In genomic region chr4:138330264-138330671, GRCm38 (mm10) we compare ENCODE assay signal across 13 mouse cellular contexts. TPM values are rescaled to one million over a fixed set of nuclear protein-coding genes. Genes with fewer than 3 reads are reported as not detected.
A peak's percentile ranks its signal among the peaks of the same experiment; 100 is the strongest.
DNase-seq lines count a peak whose midpoint lies in the region; ATAC-seq lines count a peak whose summit lies in the region.
"Had no signal": no experiment of that assay in that cellular context is flagged by ENCODE, and none has a peak within 500 bp of the region (broad histone marks: within the 10 kb centered on the region; RNA-seq: fewer than 3 reads in every experiment).

No protein-coding gene starts in this region.

- no peak overlapping the region for H3K4me3 ChIP-seq in hindbrain, embryonic 16.5 days (ENCODE audit: low read length)
- no peak overlapping the region for H3K4me3 ChIP-seq in hindbrain, embryonic 14.5 days (replicated peaks; ENCODE audit: low read length)
- no peak overlapping the region for H3K4me3 ChIP-seq in midbrain, embryonic 10.5 days
- H3K4me3 ChIP-seq in intestine, embryonic 15.5 days (replicated peaks), result no peak overlapping the region
- H3K4me3 ChIP-seq: myocyte had no signal

- no peaks in the 10 kb centered on the region for H3K9me3 ChIP-seq in hindbrain, embryonic 16.5 days (ENCODE audit: control insufficient read depth, low read length)
- no peaks in the 10 kb centered on the region for H3K9me3 ChIP-seq in hindbrain, embryonic 14.5 days (ENCODE audit: control insufficient read depth, low read length)
- H3K9me3 ChIP-seq in midbrain, embryonic 10.5 days (replicated peaks), result 0 out of 2 replicates have a peak, but pooled peaks cover 4% of the 10 kb centered on the region
- H3K9me3 ChIP-seq in intestine, embryonic 15.5 days, result no peaks in the 10 kb centered on the region

- H3K36me3 ChIP-seq in hindbrain, embryonic 16.5 days (ENCODE audit: control insufficient read depth, insufficient read depth, low read length), result no peaks in the 10 kb centered on the region
- H3K36me3 ChIP-seq in hindbrain, embryonic 14.5 days (replicated peaks; ENCODE audit: control insufficient read depth, insufficient read depth), result no peaks in the 10 kb centered on the region
- no peaks in the 10 kb centered on the region for H3K36me3 ChIP-seq in midbrain, embryonic 10.5 days
- H3K36me3 ChIP-seq in intestine, embryonic 15.5 days, result no peaks in the 10 kb centered on the region

- DNase-seq in embryo, embryonic 10 days (ENCODE audit: low spot score), result peak; percentile 39
- no peak for DNase-seq in embryo, embryonic 9.5 days (ENCODE audit: extremely low spot score)
- DNase-seq in hindbrain, embryonic 14.5 days (ENCODE audit: low spot score), result no peak
- peak; percentile 23 for DNase-seq in midbrain, embryonic 10.5 days (ENCODE audit: low spot score)
- DNase-seq in retina, postnatal 1 day, result peak; percentile 91
- no peak for DNase-seq in liver
- DNase-seq: cerebellum, adult 18-20 months; gastrocnemius, postnatal 14 days; lung, postnatal 4 days had no signal

- no peak overlapping the region for H3K27ac ChIP-seq in hindbrain, embryonic 16.5 days (ENCODE audit: low read depth, low read length)
- H3K27ac ChIP-seq in hindbrain, embryonic 14.5 days, result no peak overlapping the region
- H3K27ac ChIP-seq in midbrain, embryonic 10.5 days (replicated peaks), result no peak overlapping the region
- H3K27ac ChIP-seq in intestine, embryonic 15.5 days, result no peak overlapping the region

- H3K4me1 ChIP-seq in hindbrain, embryonic 16.5 days (ENCODE audit: control insufficient read depth, insufficient read depth, low read depth, low read length), result peaks cover 1% of the 10 kb centered on the region
- H3K4me1 ChIP-seq in hindbrain, embryonic 14.5 days (replicated peaks; ENCODE audit: control insufficient read depth, insufficient read depth, low read length), result 0 out of 2 replicates have a peak, but pooled peaks cover under 1% of the 10 kb centered on the region
- H3K4me1 ChIP-seq in midbrain, embryonic 10.5 days, result peaks cover 24% of the 10 kb centered on the region
- no peaks in the 10 kb centered on the region for H3K4me1 ChIP-seq in intestine, embryonic 15.5 days (replicated peaks)

- 0 out of 2 replicates have a peak overlapping the region, but pooled peaks have one; percentile 10 for H3K4me2 ChIP-seq in hindbrain, embryonic 16.5 days (ENCODE audit: low read length)
- no peak overlapping the region for H3K4me2 ChIP-seq in hindbrain, embryonic 14.5 days (replicated peaks)
- no peak overlapping the region for H3K4me2 ChIP-seq in intestine, embryonic 15.5 days (replicated peaks)

- no peak overlapping the region for H3K9ac ChIP-seq in hindbrain, embryonic 16.5 days (ENCODE audit: low read depth, low read length)
- H3K9ac ChIP-seq in hindbrain, embryonic 14.5 days, result no peak overlapping the region
- H3K9ac ChIP-seq in intestine, embryonic 15.5 days, result no peak overlapping the region

- H3K27me3 ChIP-seq in hindbrain, embryonic 16.5 days (replicated peaks; ENCODE audit: control insufficient read depth, insufficient read depth, low read length), result no peaks in the 10 kb centered on the region
- H3K27me3 ChIP-seq in hindbrain, embryonic 14.5 days (ENCODE audit: control insufficient read depth, insufficient read depth, low read length), result no peaks in the 10 kb centered on the region
- H3K27me3 ChIP-seq in midbrain, embryonic 10.5 days (ENCODE audit: low read depth, poor library complexity, severe bottlenecking), result peaks cover 16% of the 10 kb centered on the region
- H3K27me3 ChIP-seq in intestine, embryonic 15.5 days (replicated peaks), result no peaks in the 10 kb centered on the region; the same call in 1 of the 2 replicates

- no peak for ATAC-seq in hindbrain, embryonic 16.5 days
- ATAC-seq in hindbrain, embryonic 14.5 days (ENCODE audit: low FRiP score), result no peak
- ATAC-seq in intestine, embryonic 15.5 days, result no peak
- ATAC-seq: intestine, embryonic 16.5 days had no signal

- 31% methylated on average over 15 of the region's 15 CpGs for WGBS in hindbrain, embryonic 16.5 days
- WGBS in hindbrain, embryonic 14.5 days, result 30% methylated on average over 15 of the region's 15 CpGs
- 14% methylated on average over 15 of the region's 15 CpGs for WGBS in midbrain, embryonic 10.5 days
- WGBS in intestine, embryonic 15.5 days, result 25% methylated on average over 15 of the region's 15 CpGs

RNA-seq across cellular contexts. Expression of gene Pink1, which starts 4.2 kb away (rescaled TPM):
- 100 and 108 TPM in 2 replicates for polyA plus RNA-seq in hindbrain, embryonic 16.5 days (2015; fragmentation: Nextera tagmentation; extraction: Ambion mirVana)
- polyA plus RNA-seq in hindbrain, embryonic 14.5 days (2014; fragmentation: Nextera tagmentation; extraction: Ambion mirVana), result 53.4 and 57.4 TPM in 2 replicates
- polyA plus RNA-seq in midbrain, embryonic 10.5 days (2016; fragmentation: Nextera tagmentation; extraction: Ambion mirVana), result 30.5 and 41.3 TPM in 2 replicates
- polyA plus RNA-seq in intestine, embryonic 15.5 days (2015; fragmentation: Nextera tagmentation; extraction: Ambion mirVana), result 35.9 and 36.1 TPM in 2 replicates

RNA-seq across cellular contexts. Expression of gene Ddost, which starts 25.7 kb away (rescaled TPM):
- polyA plus RNA-seq in hindbrain, embryonic 16.5 days (2015; fragmentation: Nextera tagmentation; extraction: Ambion mirVana), result 232 and 238 TPM in 2 replicates
- 197 and 208 TPM in 2 replicates for polyA plus RNA-seq in hindbrain, embryonic 14.5 days (2014; fragmentation: Nextera tagmentation; extraction: Ambion mirVana)
- 281 and 282 TPM in 2 replicates for polyA plus RNA-seq in midbrain, embryonic 10.5 days (2016; fragmentation: Nextera tagmentation; extraction: Ambion mirVana)
- polyA plus RNA-seq in intestine, embryonic 15.5 days (2015; fragmentation: Nextera tagmentation; extraction: Ambion mirVana), result 379 and 414 TPM in 2 replicates

RNA-seq across cellular contexts. Expression of gene Cda, which starts 37.5 kb away (rescaled TPM):
- 7.9 and 8.1 TPM in 2 replicates for polyA plus RNA-seq in hindbrain, embryonic 16.5 days (2015; fragmentation: Nextera tagmentation; extraction: Ambion mirVana)
- polyA plus RNA-seq in hindbrain, embryonic 14.5 days (2014; fragmentation: Nextera tagmentation; extraction: Ambion mirVana), result 5.2 and 6.4 TPM in 2 replicates
- polyA plus RNA-seq in midbrain, embryonic 10.5 days (2016; fragmentation: Nextera tagmentation; extraction: Ambion mirVana), result 1.2 and 2.0 TPM in 2 replicates
- 26.5 and 30.5 TPM in 2 replicates for polyA plus RNA-seq in intestine, embryonic 15.5 days (2015; fragmentation: Nextera tagmentation; extraction: Ambion mirVana)

Comparison
In these comparisons a context has a peak if more than half of its experiments do, and no peak if none do; other contexts are left out.
1. DNase-seq: peak in embryo, embryonic 10 days (single experiment), midbrain, embryonic 10.5 days (single experiment) and retina, postnatal 1 day (single experiment); none in embryo, embryonic 9.5 days (single experiment), hindbrain, embryonic 14.5 days (single experiment) and liver (single experiment).